Mouse (Mus musculus) ES-Bruce4 (cell line): ENCODE data around the gene Ccl8. TPM values are rescaled to one million over a fixed set of nuclear protein-coding genes. Genes with fewer than 3 reads are reported as not detected.

Experiments used
- H3K27ac ChIP-seq: 2 replicates; pipeline ENCODE4 v1.5.1; 2012; ENCODE audit warnings: low read length, inconsistent platforms; ENCODE audit not compliant: insufficient read depth
- H3K27me3 ChIP-seq: 2 replicates; pipeline ENCODE4 v1.6.1; 2012; ENCODE audit warnings: mild to moderate bottlenecking, low read length, inconsistent platforms; ENCODE audit not compliant: control insufficient read depth, poor library complexity, insufficient read depth, severe bottlenecking
- H3K36me3 ChIP-seq: 2 replicates; pipeline ENCODE4 v1.6.1; 2012; ENCODE audit warnings: inconsistent platforms, mild to moderate bottlenecking, low read length, moderate library complexity; ENCODE audit not compliant: control insufficient read depth, poor library complexity, insufficient read depth, severe bottlenecking
- H3K4me1 ChIP-seq: one replicate; pipeline ENCODE4 v1.8.1; 2011; ENCODE audit warnings: low read length; ENCODE audit not compliant: control insufficient read depth, insufficient read depth
- H3K4me3 ChIP-seq: 2 replicates; pipeline ENCODE4 v1.5.1; 2011; ENCODE audit warnings: low read depth, mild to moderate bottlenecking, low read length
- H3K9ac ChIP-seq: 2 replicates; pipeline ENCODE4 v1.6.1; 2012; ENCODE audit warnings: low read depth, mild to moderate bottlenecking, inconsistent platforms; ENCODE audit not compliant: poor library complexity, severe bottlenecking
- H3K9me3 ChIP-seq: replicated peaks from 2 replicates; pipeline ENCODE4 v1.6.1; 2012; ENCODE audit warnings: mild to moderate bottlenecking, low read length, inconsistent platforms; ENCODE audit not compliant: control insufficient read depth, poor library complexity, insufficient read depth, severe bottlenecking
- CTCF ChIP-seq: IDR thresholded peaks from one replicate; pipeline ENCODE4 v1.8.1; 2011; ENCODE audit warnings: low read depth, low read length
- EP300 ChIP-seq: IDR thresholded peaks from 2 replicates; pipeline ENCODE4 v1.6.1; 2011; ENCODE audit warnings: low read depth, low read length; ENCODE audit not compliant: insufficient read depth
- POLR2A ChIP-seq: IDR thresholded peaks from one replicate; pipeline ENCODE4 v1.8.1; 2011; ENCODE audit warnings: low read length; ENCODE audit not compliant: insufficient read depth
- polyA plus RNA-seq: library from polyadenylated mRNA; stranded (reverse); fragments of >200 nt; gene quantifications from 2 replicates; pipeline ENCODE4 v1.2.4, GENCODE M21; 2011; ENCODE audit warnings: low read depth; ENCODE audit not compliant: missing spikeins, insufficient read depth, insufficient read length

Ccl8 gene
- polyA plus RNA-seq, 1 experiment, result not detected

GRCm38 (mm10) chr11:82139492-82140094 lies 24.6 kb downstream of the Ccl8 start:
- H3K27ac ChIP-seq, result no peak overlapping the region
- no peak overlapping the region for H3K4me3 ChIP-seq
- no peaks in the 10 kb centered on the region for H3K36me3 ChIP-seq
- H3K4me1 ChIP-seq, result no peaks in the 10 kb centered on the region
- TF ChIP-seq CTCF (no peak), EP300 (no peak), POLR2A (no peak)
- no peak overlapping the region for H3K9ac ChIP-seq
- H3K9me3 ChIP-seq, result no peaks in the 10 kb centered on the region
- no peaks in the 10 kb centered on the region for H3K27me3 ChIP-seq

DNA sequence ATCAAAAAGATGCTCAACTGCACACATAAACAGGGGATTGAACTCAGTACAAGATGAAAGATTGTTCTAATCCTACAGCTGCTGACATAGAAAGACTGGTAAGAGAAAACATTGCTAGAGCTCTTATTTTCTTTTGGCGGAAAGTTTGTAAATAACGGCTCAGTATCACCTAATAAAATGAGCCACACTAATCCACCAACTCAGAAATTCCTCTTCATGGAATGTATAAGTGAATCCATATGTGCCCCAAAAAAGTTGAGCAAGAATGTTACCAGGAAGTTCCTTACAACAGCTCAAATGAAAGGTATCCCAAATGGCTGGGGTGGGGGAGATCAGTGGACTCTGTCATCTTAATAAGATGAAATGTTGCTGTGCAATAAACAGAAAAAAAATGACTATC lies 44.1 kb downstream of the Ccl8 start:
- Histone ChIP-seq H3K4me1 (no peaks in the 10 kb centered on the region), H3K27me3 (no peaks in the 10 kb centered on the region), H3K27ac (no peak overlapping the region), H3K9ac (no peak overlapping the region), H3K9me3 (no peaks in the 10 kb centered on the region), H3K36me3 (no peaks in the 10 kb centered on the region), H3K4me3 (no peak overlapping the region)
- TF ChIP-seq POLR2A, result no peak
- TF ChIP-seq EP300, result no peak
- no peak for TF ChIP-seq CTCF

- Histone ChIP-seq H3K27me3 (no peaks in the 10 kb centered on the region), H3K4me3 (no peak overlapping the region), H3K36me3 (no peaks in the 10 kb centered on the region), H3K27ac (no peak overlapping the region), H3K9me3 (no peaks in the 10 kb centered on the region), H3K4me1 (no peaks in the 10 kb centered on the region), H3K9ac (no peak overlapping the region)
- TF ChIP-seq CTCF (no peak), EP300 (no peak), POLR2A (no peak)
Measured at GRCm38 (mm10) chr11:82163285-82163684, 48.3 kb downstream of the Ccl8 start.

Other genes starting within 250 kb of the Ccl8 start
- gene Asic2, start 146.7 kb upstream of the Ccl8 start, polyA plus RNA-seq, result not detected in 2 replicates
- 4.2 and 4.3 TPM in 2 replicates for gene Ccl2, start 79.6 kb upstream of the Ccl8 start, polyA plus RNA-seq
- not detected in 2 replicates for gene Gm17268, start 76.6 kb upstream of the Ccl8 start, polyA plus RNA-seq
- gene Ccl7, start 69.5 kb upstream of the Ccl8 start, polyA plus RNA-seq, result 2.3 and 3.3 TPM in 2 replicates
- gene Ccl11, start 57.4 kb upstream of the Ccl8 start, polyA plus RNA-seq, result not detected in 2 replicates
- not detected in 2 replicates for gene Ccl12, start 13.3 kb upstream of the Ccl8 start, polyA plus RNA-seq
- gene Ccl1, start 190.5 kb downstream of the Ccl8 start, polyA plus RNA-seq, result not detected in 2 replicates